Mouse (Mus musculus): ENCODE measurements around the gene Tubgcp3. TPM values are rescaled to one million over a fixed set of nuclear protein-coding genes. Genes with fewer than 3 reads are reported as not detected.

Gene Tubgcp3
- total RNA-seq (2012; rRNA removed), result 30.3 and 33.4 TPM in 2 replicates
- total RNA-seq (2014; rRNA removed), result 25.1 and 29.7 TPM in 2 replicates
- polyA plus RNA-seq (2012; ENCODE audit: insufficient read length, low read depth), result 44.0 and 48.7 TPM in 2 replicates

GRCm38 (mm10) chr8:12672056-12672881 lies at the start of gene Tubgcp3:
Tubgcp3 (minus strand) TSS chr8:12672248.
- peak within 1 kb of the TSS; percentile 74 to 84 (median 82) for H3K4me3 ChIP-seq (replicated peaks in 1 of 3; ENCODE audit: low read depth in 2 of 3, low read length in 2 of 3, poor library complexity in 1 of 3)
- H3K79me2 ChIP-seq (replicated peaks; ENCODE audit: control insufficient read depth, extremely low read depth, insufficient read depth, poor library complexity, severe bottlenecking), result peaks cover 28% of the 10 kb centered on the region
- in situ Hi-C loops (cut with MboI; ENCODE audit: low pct_ligation_motif_present, low pct_unique_long_range_greater_than_20kb, low sequenced_read_pairs) (loop anchor here (10.0 kb wide), 1 partner anchor 727 kb away; no protein-coding TSS in a partner anchor), dilution Hi-C loops (cut with MboI; ENCODE audit: extremely low pct_ligation_motif_present, extremely low pct_unique_long_range_greater_than_20kb, low sequenced_read_pairs) (no loop called here)
- peaks cover 28% of the 10 kb centered on the region for H3K27me3 ChIP-seq (replicated peaks)
- peaks cover 3 to 27% of the 10 kb centered on the region in 2 experiments; a peak in 3 of 4 replicates for H3K4me1 ChIP-seq (ENCODE audit: control insufficient read depth in 1 of 2, insufficient read depth in 2 of 2)
- peak; percentile 84 for TF ChIP-seq TCF12 (IDR thresholded peaks at IDR 0.05; ENCODE audit: low read depth, low read length)
- peak; percentile 78; the same call in 1 of the 2 replicates for TF ChIP-seq E2F4 (IDR thresholded peaks at IDR 0.05; ENCODE audit: insufficient replicate concordance, low read depth, low read length)
- no peak for TF ChIP-seq UBTF (IDR thresholded peaks at IDR 0.05; ENCODE audit: low read depth, low read length)
- TF ChIP-seq ZKSCAN1 (IDR thresholded peaks at IDR 0.05; ENCODE audit: borderline replicate concordance, low read depth, low read length), result no peak
- no peak for TF ChIP-seq CHD2 (IDR thresholded peaks at IDR 0.05; ENCODE audit: low read length)
- peak; percentile 84 for TF ChIP-seq HCFC1 (IDR thresholded peaks at IDR 0.05; ENCODE audit: low read depth, low read length)
- TF ChIP-seq JUN (IDR thresholded peaks at IDR 0.05; ENCODE audit: insufficient read depth, low read depth, low read length), result no peak
- TF ChIP-seq EP300 (IDR thresholded peaks at IDR 0.05; ENCODE audit: low read length), result no peak
- peak; percentile 85; the same call in 1 of the 2 replicates for TF ChIP-seq MXI1 (IDR thresholded peaks at IDR 0.05; ENCODE audit: low read depth, low read length)
- no peak for TF ChIP-seq ZC3H11A (IDR thresholded peaks at IDR 0.05; ENCODE audit: low read depth, low read length)
- no peak for TF ChIP-seq SMC3 (IDR thresholded peaks at IDR 0.05; ENCODE audit: low read depth, low read length)
- peak; percentile 98 for TF ChIP-seq ELF1 (IDR thresholded peaks at IDR 0.05; ENCODE audit: low read depth, low read length)
- TF ChIP-seq USF2 (conservative IDR thresholded peaks at IDR 0.05; ENCODE audit: low read depth, low read length), result no peak
- no peak for TF ChIP-seq ZNF384 (IDR thresholded peaks at IDR 0.05; ENCODE audit: low read depth, low read length)
- TF ChIP-seq MEF2A (IDR thresholded peaks at IDR 0.05; ENCODE audit: borderline replicate concordance, low read depth, low read length), result 0 out of 2 replicates have a peak, but pooled peaks have one; percentile 28
- TF ChIP-seq SIN3A (IDR thresholded peaks at IDR 0.05; ENCODE audit: low read length), result peak; percentile 89
- TF ChIP-seq USF1 (IDR thresholded peaks at IDR 0.05; ENCODE audit: low read depth, low read length), result no peak
- no peak; the same call in 1 of the 2 replicates for TF ChIP-seq POLR2AphosphoS2 (IDR thresholded peaks at IDR 0.05; ENCODE audit: low read depth, low read length)
- no peak for TF ChIP-seq RCOR1 (conservative IDR thresholded peaks at IDR 0.05; ENCODE audit: low read depth, low read length)
- no peak for TF ChIP-seq MYC (IDR thresholded peaks at IDR 0.05; ENCODE audit: low read depth, low read length)
- TF ChIP-seq CTCF (conservative IDR thresholded peaks at IDR 0.05 in 1 of 2, IDR thresholded peaks at IDR 0.05 in 1 of 2; ENCODE audit: low read depth in 2 of 2, low read length in 2 of 2), result no peak
- TF ChIP-seq IRF4 (IDR thresholded peaks at IDR 0.05; ENCODE audit: low read depth, low read length), result peak; percentile 24; the same call in 1 of the 2 replicates
- peak; percentile 85 for TF ChIP-seq NELFE (IDR thresholded peaks at IDR 0.05; ENCODE audit: low read depth, low read length)
- no peak for TF ChIP-seq MAZ (IDR thresholded peaks at IDR 0.05; ENCODE audit: low read depth, low read length)
- peak; percentile 58; the same call in 1 of the 2 replicates for TF ChIP-seq ZMIZ1 (IDR thresholded peaks at IDR 0.05; ENCODE audit: low read depth, low read length)
- TF ChIP-seq TBP (conservative IDR thresholded peaks at IDR 0.05; ENCODE audit: low read depth, low read length), result peak; percentile 66; the same call in 1 of the 2 replicates
- TF ChIP-seq POLR2A (IDR thresholded peaks at IDR 0.05; ENCODE audit: low read depth, low read length), result peak; percentile 91
- no peak for TF ChIP-seq PAX5 (IDR thresholded peaks at IDR 0.05; ENCODE audit: low read length)
- no peak for TF ChIP-seq GABPA (IDR thresholded peaks at IDR 0.05; ENCODE audit: insufficient replicate concordance, low read depth, low read length)
- TF ChIP-seq NRF1 (IDR thresholded peaks at IDR 0.05; ENCODE audit: low read depth, low read length), result peak; percentile 86
- TF ChIP-seq MAX (IDR thresholded peaks at IDR 0.05; ENCODE audit: low read length), result peak; percentile 62; the same call in 1 of the 2 replicates
- no peak for TF ChIP-seq JUND (conservative IDR thresholded peaks at IDR 0.05; ENCODE audit: low read depth, low read length)
- no peak for TF ChIP-seq MAFK (IDR thresholded peaks at IDR 0.05; ENCODE audit: insufficient replicate concordance, low read length)
- TF ChIP-seq CHD1 (IDR thresholded peaks at IDR 0.05; ENCODE audit: low read depth, low read length), result no peak
- no peak for TF ChIP-seq RAD21 (IDR thresholded peaks at IDR 0.05; ENCODE audit: low read depth, low read length)
- TF ChIP-seq BHLHE40 (IDR thresholded peaks at IDR 0.05; ENCODE audit: low read depth, low read length), result no peak
- TF ChIP-seq ETS1 (conservative IDR thresholded peaks at IDR 0.05; ENCODE audit: low read depth, low read length), result no peak
- peak; percentile 68; the same call in 1 of the 2 replicates for TF ChIP-seq KAT2A (IDR thresholded peaks at IDR 0.05; ENCODE audit: insufficient replicate concordance, low read length)
- H3K27ac ChIP-seq (ENCODE audit: insufficient read depth, low read depth), result no peak within 1 kb of the TSS
- H3K9ac ChIP-seq (ENCODE audit: insufficient read depth, low read depth), result peak within 1 kb of the TSS; percentile 86
- H3K4me2 ChIP-seq (ENCODE audit: insufficient read depth, low read depth, poor library complexity, severe bottlenecking), result peak within 1 kb of the TSS; percentile 98
- peaks cover 0 to 23% of the 10 kb centered on the region in 2 experiments for H3K36me3 ChIP-seq (replicated peaks in 1 of 2; ENCODE audit: control insufficient read depth in 1 of 2, insufficient read depth in 1 of 2, low read length in 1 of 2)
- no peaks in the 10 kb centered on the region for H3K9me3 ChIP-seq (replicated peaks; ENCODE audit: low read length)
- peak; percentile 76 for DNase-seq (ENCODE audit: extremely low read depth)

Data from CH12.LX (cell line).